Mouse (Mus musculus) limb, embryonic 14.5 days (tissue): ENCODE results near the gene Tmem128. TPM values are rescaled to one million over a fixed set of nuclear protein-coding genes. Genes with fewer than 3 reads are reported as not detected.

Experiments used
- ATAC-seq: fragments of 200-750 bp; cut with Nextera tagmentation; 2 replicates; pipeline ENCODE4 v1.8.0; 2017; ENCODE audit warnings: low read depth, moderate number of reproducible peaks, moderate TSS enrichment; ENCODE audit not compliant: low FRiP score
- DNase-seq: peaks from one replicate; pipeline ENCODE4 v3.0.0-alpha.2; 2015; ENCODE audit warnings: low spot score
- H3K27ac ChIP-seq: fragments of 300-500 bp; sonication (generic); replicated peaks from 2 replicates; pipeline ENCODE4 v1.5.1; 2014; ENCODE audit warnings: low read depth, mild to moderate bottlenecking, low read length, moderate library complexity, mixed read lengths
- H3K27me3 ChIP-seq: fragments of 300-500 bp; sonication (generic); 2 replicates; pipeline ENCODE4 v1.6.1; 2014; ENCODE audit warnings: low read length, mixed read lengths; ENCODE audit not compliant: control insufficient read depth, insufficient read depth
- H3K36me3 ChIP-seq: fragments of 300-500 bp; sonication (generic); 2 replicates; pipeline ENCODE4 v1.6.1; 2014; ENCODE audit warnings: mild to moderate bottlenecking, low read length, moderate library complexity, mixed read lengths; ENCODE audit not compliant: control insufficient read depth, insufficient read depth
- H3K4me1 ChIP-seq: fragments of 300-500 bp; sonication (generic); 2 replicates; pipeline ENCODE4 v1.6.1; 2014; ENCODE audit warnings: antibody characterized with exemption, low read length, mixed read lengths; ENCODE audit not compliant: control insufficient read depth, insufficient read depth
- H3K4me2 ChIP-seq: fragments of 300-500 bp; sonication (generic); replicated peaks from 2 replicates; pipeline ENCODE4 v1.6.1; 2014; ENCODE audit warnings: low read depth, mild to moderate bottlenecking, low read length, moderate library complexity; ENCODE audit not compliant: severe bottlenecking
- H3K4me3 ChIP-seq: fragments of 300-500 bp; sonication (generic); replicated peaks from 2 replicates; pipeline ENCODE4 v1.5.1; 2014; ENCODE audit warnings: low read length
- H3K9ac ChIP-seq: fragments of 300-500 bp; sonication (generic); 2 replicates; pipeline ENCODE4 v1.6.1; 2014; ENCODE audit warnings: mild to moderate bottlenecking, low read depth, low read length, moderate library complexity; ENCODE audit not compliant: severe bottlenecking
- H3K9me3 ChIP-seq: fragments of 300-500 bp; sonication (generic); 2 replicates; pipeline ENCODE4 v1.6.1; 2016; ENCODE audit warnings: low read length; ENCODE audit not compliant: control insufficient read depth
- POLR2A ChIP-seq: fragments of 200-500 bp; IDR thresholded peaks from 2 replicates; pipeline ENCODE4 v1.8.0; 2012; ENCODE audit warnings: inconsistent platforms, mild to moderate bottlenecking, moderate library complexity, borderline replicate concordance; ENCODE audit not compliant: insufficient read depth, insufficient read length; ENCODE audit errors: extremely low read depth
- WGBS: fragments of 180-500 bp; shearing (Covaris S2); extraction: QIAGEN DNeasy Blood & Tissue Kit; methylation state at CpG from one replicate; pipeline ENCODE4 v1.1.7; 2014; 5-methylcytosine and 5-hydroxymethylcytosine counted together
- polyA plus RNA-seq, 2 experiments: library from polyadenylated mRNA; depleted of rRNA in 1 of 2; stranded (reverse) in 1 of 2; unstranded in 1 of 2; fragments of >200 nt; fragmentation: Nextera tagmentation in 1 of 2; extraction: Ambion mirVana in 1 of 2; gene quantifications; 2 replicates each; pipeline versions ENCODE4 v1.2.1 to v1.2.3; 2012 to 2014

Tmem128 gene
- polyA plus RNA-seq, 2 experiments: 51.1 to 70.0 TPM

- no peak for ATAC-seq
- no peak for DNase-seq
- Histone ChIP-seq H3K27me3 (no peaks in the 10 kb centered on the region), H3K4me1 (no peaks in the 10 kb centered on the region), H3K36me3 (no peaks in the 10 kb centered on the region), H3K27ac (no peak overlapping the region), H3K4me3 (no peak overlapping the region), H3K9ac (no peak overlapping the region), H3K9me3 (no peaks in the 10 kb centered on the region), H3K4me2 (no peak overlapping the region)
- no peak for TF ChIP-seq POLR2A
- WGBS: 76% methylated on average over 3 of the region's 3 CpGs
Observed at GRCm38 (mm10) chr5:38255644-38256043, 4.3 kb upstream of the Tmem128 start.

GRCm38 (mm10) chr5:38256551-38256950 is 3.4 kb upstream of the Tmem128 start:
- no peaks in the 10 kb centered on the region for H3K27me3 ChIP-seq
- TF ChIP-seq POLR2A: no peak
- no peaks in the 10 kb centered on the region for H3K9me3 ChIP-seq
- 92% methylated on average over 1 of the region's 1 CpGs for WGBS
- no peak for ATAC-seq
- H3K27ac ChIP-seq: no peak overlapping the region
- H3K4me1 ChIP-seq: 0 out of 2 replicates have a peak, but pooled peaks cover 2% of the 10 kb centered on the region
- H3K9ac ChIP-seq: no peak overlapping the region
- no peak overlapping the region for H3K4me2 ChIP-seq
- DNase-seq: no peak
- no peaks in the 10 kb centered on the region for H3K36me3 ChIP-seq
- H3K4me3 ChIP-seq: no peak overlapping the region

DNA sequence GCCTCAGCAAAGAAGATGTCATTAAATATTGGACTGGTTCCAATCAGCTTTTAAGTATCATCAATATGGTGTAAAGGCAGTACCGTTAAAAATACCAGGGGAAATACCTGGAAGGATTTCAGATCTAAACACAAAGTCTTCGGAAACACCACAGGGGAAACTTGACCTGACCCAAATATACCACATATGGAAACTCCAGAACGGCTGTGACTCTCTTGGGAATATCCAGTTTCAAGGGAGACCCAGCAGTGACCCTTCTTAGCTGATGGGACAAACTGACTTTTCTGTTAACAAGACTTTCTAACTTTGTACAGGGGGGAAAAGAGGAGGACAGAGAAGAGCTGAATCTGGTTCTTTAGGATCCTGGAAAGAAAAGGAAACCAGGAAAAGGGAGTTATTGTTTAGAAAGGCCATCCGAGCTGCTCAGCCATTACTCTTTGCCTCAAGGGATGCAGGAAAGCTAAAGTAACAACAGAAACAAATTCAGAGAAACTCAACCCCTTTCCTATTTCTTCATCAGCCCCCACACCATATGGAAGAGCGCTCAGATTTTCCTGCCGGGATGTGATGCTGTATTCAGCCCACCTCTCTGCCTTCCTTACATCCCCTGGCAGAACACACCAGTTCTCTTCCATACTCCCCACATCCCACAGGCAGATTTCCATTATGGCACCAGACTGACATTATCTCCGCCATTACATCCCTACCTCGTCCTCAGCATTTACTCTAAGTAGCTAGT is 1.8 kb upstream of the Tmem128 start:
- no peak overlapping the region for H3K9ac ChIP-seq
- ATAC-seq (peak; percentile 20; the same call in 1 of the 2 replicates), DNase-seq (no peak)
- 71% methylated on average over 8 of the region's 8 CpGs for WGBS
- H3K27me3 ChIP-seq: no peaks in the 10 kb centered on the region
- TF ChIP-seq POLR2A: no peak
- no peak overlapping the region for H3K27ac ChIP-seq
- no peaks in the 10 kb centered on the region for H3K9me3 ChIP-seq
- H3K4me2 ChIP-seq: no peak overlapping the region
- H3K4me1 ChIP-seq: 0 out of 2 replicates have a peak, but pooled peaks cover 2% of the 10 kb centered on the region
- peaks cover 10% of the 10 kb centered on the region for H3K36me3 ChIP-seq
- no peak overlapping the region for H3K4me3 ChIP-seq

DNA sequence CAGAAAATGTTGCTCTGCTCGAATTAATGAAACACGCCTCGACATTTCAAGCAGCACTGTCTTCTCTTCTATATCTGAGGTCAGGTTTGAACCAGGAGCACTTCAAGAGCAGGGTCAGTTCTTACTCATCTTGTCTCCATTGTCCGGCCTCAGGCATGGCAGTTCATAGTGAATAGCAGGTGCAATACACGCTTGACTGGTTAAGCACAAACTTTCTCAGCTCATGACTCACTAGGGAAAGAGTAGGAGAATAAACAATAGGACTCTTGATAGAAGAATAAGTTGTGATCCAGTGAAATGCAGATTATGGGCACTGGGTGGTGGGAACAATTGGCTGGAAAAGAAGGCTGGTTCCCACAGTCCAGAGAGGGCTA is 1.2 kb upstream of the Tmem128 start:
- 0 out of 2 replicates have a peak, but pooled peaks cover 2% of the 10 kb centered on the region for H3K4me1 ChIP-seq
- no peak overlapping the region for H3K27ac ChIP-seq

DNA sequence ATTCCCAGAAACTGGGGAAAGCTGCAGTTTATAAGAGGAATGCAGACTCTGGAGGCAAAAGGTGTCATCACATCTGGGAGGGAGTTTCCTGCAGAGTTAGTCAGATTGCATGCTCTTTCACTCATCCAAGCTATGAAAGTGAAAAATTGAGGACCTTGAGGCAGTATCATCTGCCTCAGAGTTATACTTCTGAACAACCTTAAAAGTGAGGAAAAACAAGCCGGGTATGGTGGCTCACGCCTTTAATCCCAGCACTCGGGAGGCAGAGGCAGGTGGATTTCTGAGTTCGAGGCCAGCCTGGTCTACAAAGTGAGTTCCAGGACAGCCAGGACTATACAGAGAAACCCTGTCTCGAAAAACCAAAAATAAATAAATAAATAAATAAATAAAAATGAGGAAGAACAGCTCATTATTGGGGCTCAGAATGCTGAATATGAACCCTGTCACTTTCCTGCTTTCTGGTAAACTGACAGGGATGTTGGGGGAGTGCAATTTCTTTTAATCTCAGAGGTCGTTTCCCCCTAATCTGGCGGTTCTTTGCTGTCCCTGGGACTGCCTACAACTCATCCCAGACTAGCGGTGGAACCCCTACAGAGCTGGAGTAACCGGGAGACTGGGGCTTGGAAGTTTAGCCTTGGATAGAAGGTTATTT is 404 bp upstream of the Tmem128 start:
- peak overlapping the region; percentile 73 for H3K4me2 ChIP-seq
- WGBS: 46% methylated on average over 9 of the region's 9 CpGs
- peak overlapping the region; percentile 66 for H3K4me3 ChIP-seq
- no peak; the same call in 1 of the 2 replicates for ATAC-seq
- H3K36me3 ChIP-seq: peaks cover 24% of the 10 kb centered on the region
- no peaks in the 10 kb centered on the region for H3K9me3 ChIP-seq
- peak overlapping the region; percentile 76 for H3K9ac ChIP-seq
- no peak for DNase-seq
- no peak for TF ChIP-seq POLR2A
- H3K27ac ChIP-seq: peak overlapping the region; percentile 86
- H3K4me1 ChIP-seq: 0 out of 2 replicates have a peak, but pooled peaks cover 2% of the 10 kb centered on the region
- no peaks in the 10 kb centered on the region for H3K27me3 ChIP-seq

More for the DNA sequence above, 1.2 kb upstream of the Tmem128 start:
- Histone ChIP-seq H3K4me3 (no peak overlapping the region), H3K4me2 (no peak overlapping the region), H3K27me3 (no peaks in the 10 kb centered on the region), H3K9me3 (no peaks in the 10 kb centered on the region), H3K36me3 (peaks cover 16% of the 10 kb centered on the region), H3K9ac (no peak overlapping the region)
- TF ChIP-seq POLR2A: no peak
- WGBS: 90% methylated on average over 5 of the region's 5 CpGs
- no peak for ATAC-seq
- no peak for DNase-seq
